Mouse (Mus musculus) ES-Bruce4 (cell line): Measurements from ENCODE around the gene Robo4.

Experiments used
- CTCF ChIP-seq: IDR thresholded peaks from one replicate; pipeline ENCODE4 v1.8.1; 2011; ENCODE audit warnings: low read depth, low read length
- EP300 ChIP-seq: IDR thresholded peaks from 2 replicates; pipeline ENCODE4 v1.6.1; 2011; ENCODE audit warnings: low read depth, low read length; ENCODE audit not compliant: insufficient read depth

DNA sequence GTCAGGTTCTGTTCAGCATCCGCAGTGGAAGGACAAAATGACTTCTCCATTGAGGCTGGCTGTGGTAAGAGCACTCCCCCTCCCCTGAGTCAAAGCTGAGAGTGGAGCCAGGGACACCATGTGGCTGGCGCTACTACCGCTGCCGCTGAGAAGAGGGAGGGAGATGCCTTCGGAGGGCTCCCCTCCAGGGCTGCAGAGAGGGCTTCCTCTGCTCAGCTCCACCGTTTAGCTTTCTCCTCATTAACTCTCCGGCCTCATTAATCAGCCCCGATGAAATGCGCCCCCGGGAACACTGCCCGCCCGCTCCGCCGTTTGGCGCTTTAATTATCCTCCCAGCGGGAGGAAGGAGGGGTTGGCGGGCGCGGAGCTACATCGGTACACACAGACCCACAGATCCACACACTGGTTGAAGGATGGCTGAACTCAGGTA is 54.8 kb downstream of the Robo4 start:
- TF ChIP-seq CTCF (no peak), EP300 (no peak)
